Mouse (Mus musculus) liver, embryonic 14.5 days (tissue): ENCODE measurements around the gene Slc30a10. TPM values are rescaled to one million over a fixed set of nuclear protein-coding genes. Genes with fewer than 3 reads are reported as not detected.

Source experiments
- ATAC-seq: fragments of 200-750 bp; cut with Nextera tagmentation; 2 replicates; pipeline ENCODE4 v1.8.0; 2017; ENCODE audit warnings: moderate number of reproducible peaks, mild to moderate bottlenecking, moderate library complexity; ENCODE audit not compliant: insufficient read depth
- DNase-seq, 3 experiments: peaks; one replicate each; pipeline ENCODE4 v3.0.0-alpha.2; 2012 to 2013; ENCODE audit warnings: low read depth in 3 of 3, low spot score in 3 of 3
- H3K27ac ChIP-seq: fragments of 300-500 bp; sonication (generic); 2 replicates; pipeline ENCODE4 v1.5.1; 2014; ENCODE audit warnings: moderate library complexity, mild to moderate bottlenecking, control low read depth, inconsistent platforms
- H3K27me3 ChIP-seq: fragments of 300-500 bp; sonication (generic); 2 replicates; pipeline ENCODE4 v1.6.1; 2014; ENCODE audit warnings: mild to moderate bottlenecking, low read length, moderate library complexity; ENCODE audit not compliant: control insufficient read depth, insufficient read depth
- H3K36me3 ChIP-seq: fragments of 300-500 bp; sonication (generic); replicated peaks from 2 replicates; pipeline ENCODE4 v1.6.1; 2014; ENCODE audit warnings: low read depth; ENCODE audit not compliant: control insufficient read depth, insufficient read depth
- H3K4me1 ChIP-seq, 2 experiments: fragments of 200-500 bp in 1 of 2; fragments of 300-500 bp in 1 of 2; sonication (generic) in 1 of 2; replicated peaks; 2 replicates each; pipeline ENCODE4 v1.6.1; 2012 to 2014; ENCODE audit warnings: antibody characterized with exemption in 1 of 2, inconsistent platforms in 1 of 2, low read length in 1 of 2; ENCODE audit not compliant: control insufficient read depth in 2 of 2, insufficient read depth in 2 of 2
- H3K4me2 ChIP-seq: fragments of 300-500 bp; sonication (generic); 2 replicates; pipeline ENCODE4 v1.6.1; 2014; ENCODE audit warnings: low read depth, mild to moderate bottlenecking, control low read depth, moderate library complexity
- H3K4me3 ChIP-seq, 2 experiments: fragments of 200-500 bp in 1 of 2; fragments of 300-500 bp in 1 of 2; sonication (generic) in 1 of 2; 2 replicates each; pipeline ENCODE4 v1.5.1; 2012 to 2014; ENCODE audit warnings: low read depth in 2 of 2, low read length in 2 of 2, mild to moderate bottlenecking in 2 of 2, control low read depth in 1 of 2, inconsistent platforms in 1 of 2, moderate library complexity in 1 of 2; ENCODE audit not compliant: insufficient read depth in 1 of 2
- H3K9ac ChIP-seq: fragments of 300-500 bp; sonication (generic); replicated peaks from 2 replicates; pipeline ENCODE4 v1.6.1; 2014; ENCODE audit warnings: mild to moderate bottlenecking, control low read depth, moderate library complexity
- H3K9me3 ChIP-seq: fragments of 300-500 bp; sonication (generic); 2 replicates; pipeline ENCODE4 v1.6.1; 2016; ENCODE audit warnings: low read length, mixed read lengths; ENCODE audit not compliant: control insufficient read depth
- CTCF ChIP-seq: IDR thresholded peaks from 2 replicates; pipeline ENCODE4 v1.5.1; 2016; ENCODE audit warnings: antibody characterized with exemption, low read depth, control low read depth
- EP300 ChIP-seq: IDR thresholded peaks from 2 replicates; pipeline ENCODE4 v1.6.1; 2016; ENCODE audit warnings: antibody characterized with exemption, low read depth
- WGBS: fragments of 180-500 bp; shearing (Covaris S2); extraction: QIAGEN DNeasy Blood & Tissue Kit; methylation state at CpG from one replicate; pipeline ENCODE4 v1.1.7; 2014; ENCODE audit not compliant: insufficient replicate concordance; 5-methylcytosine and 5-hydroxymethylcytosine counted together
- polyA plus RNA-seq, 2 experiments: library from polyadenylated mRNA; depleted of rRNA in 1 of 2; stranded (reverse) in 1 of 2; unstranded in 1 of 2; fragments of >200 nt; fragmentation: Nextera tagmentation in 1 of 2; extraction: Ambion mirVana in 1 of 2; gene quantifications; 2 replicates each; pipeline versions ENCODE4 v1.2.1 to v1.2.3; 2012 to 2014

The Slc30a10 gene
- polyA plus RNA-seq, 2 experiments, result 13.3 to 21.2 TPM

DNA sequence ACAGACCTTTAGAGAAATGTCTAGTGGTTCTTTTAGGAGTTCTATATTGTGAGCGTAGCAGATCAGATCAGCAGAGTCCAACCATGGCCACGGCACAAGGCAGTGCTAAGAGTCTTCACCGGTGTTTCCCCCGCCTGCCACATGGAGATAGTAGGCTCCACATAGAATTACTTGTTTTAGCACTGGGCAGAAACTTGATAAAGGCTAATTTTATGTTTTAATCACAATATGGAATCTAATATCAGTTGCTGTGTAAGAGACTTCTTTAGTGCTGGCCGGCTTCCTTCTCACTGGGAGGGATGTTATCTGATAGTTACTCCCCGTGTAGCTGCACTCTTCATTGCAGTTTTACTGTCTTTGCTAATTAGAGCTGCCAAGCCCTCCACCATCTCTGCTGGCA, 21.5 kb upstream of the Slc30a10 start:
- TF ChIP-seq CTCF (no peak), EP300 (0 out of 2 replicates have a peak, but pooled peaks have one; percentile 34)
- Histone ChIP-seq H3K9me3 (no peaks in the 10 kb centered on the region), H3K36me3 (peaks cover 8% of the 10 kb centered on the region), H3K27me3 (no peaks in the 10 kb centered on the region; the same call in 1 of the 2 replicates), H3K27ac (no peak overlapping the region), H3K4me1 (peaks cover 4 to 11% of the 10 kb centered on the region in 2 experiments), H3K4me2 (0 out of 2 replicates have a peak overlapping the region, but pooled peaks have one; percentile 15), H3K9ac (peak overlapping the region; percentile 34), H3K4me3 (no peak overlapping the region)
- DNase-seq (no peak), ATAC-seq (peak; percentile 80)
- WGBS, result 17% methylated on average over 6 of the region's 6 CpGs

DNA sequence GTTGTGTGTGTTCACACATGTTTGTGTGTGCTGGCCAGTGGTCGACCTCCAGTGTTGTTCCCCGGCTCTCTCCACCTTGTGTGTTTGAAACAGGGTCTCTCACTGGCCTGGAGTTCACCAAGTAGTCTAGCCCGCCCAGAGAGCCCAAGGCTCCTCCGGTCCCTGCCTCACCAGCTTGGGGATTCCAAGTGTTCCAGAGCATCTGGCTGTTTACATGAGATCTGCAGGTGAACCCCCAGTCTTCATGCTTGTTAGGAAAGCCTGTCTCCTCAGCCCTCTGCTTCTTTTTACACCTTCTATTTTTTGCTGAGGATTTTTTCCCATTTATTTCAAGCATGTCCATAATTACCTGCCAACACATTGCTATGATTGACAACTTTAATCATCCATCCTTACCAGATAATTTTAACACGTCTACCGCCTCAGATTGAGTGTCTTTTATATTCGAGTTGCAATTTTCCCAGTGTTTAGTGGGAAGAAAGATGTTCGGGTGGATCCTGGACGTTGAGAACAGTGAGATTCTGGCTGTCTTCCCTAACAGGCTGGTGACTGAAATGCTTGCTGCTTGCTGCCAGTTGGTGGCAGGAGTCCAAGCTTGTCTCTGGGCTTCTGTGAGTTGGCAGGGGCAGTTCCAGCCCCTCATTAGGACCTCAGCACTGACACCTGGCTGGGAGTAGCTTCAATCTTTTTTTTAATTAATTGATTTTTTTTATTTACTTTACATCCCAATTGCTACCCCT, 15.6 kb upstream of the Slc30a10 start:
- H3K27me3 ChIP-seq, result no peaks in the 10 kb centered on the region; the same call in 1 of the 2 replicates
- no peak for ATAC-seq
- DNase-seq, result no peak
- H3K27ac ChIP-seq, result no peak overlapping the region
- 56% methylated on average over 9 of the region's 9 CpGs for WGBS
- no peak overlapping the region for H3K4me3 ChIP-seq
- no peaks in the 10 kb centered on the region for H3K36me3 ChIP-seq
- H3K9ac ChIP-seq, result no peak overlapping the region
- no peak overlapping the region for H3K4me2 ChIP-seq
- TF ChIP-seq EP300, result no peak
- peak; percentile 44 for TF ChIP-seq CTCF
- no peaks in the 10 kb centered on the region for H3K4me1 ChIP-seq
- H3K9me3 ChIP-seq, result no peaks in the 10 kb centered on the region

DNA sequence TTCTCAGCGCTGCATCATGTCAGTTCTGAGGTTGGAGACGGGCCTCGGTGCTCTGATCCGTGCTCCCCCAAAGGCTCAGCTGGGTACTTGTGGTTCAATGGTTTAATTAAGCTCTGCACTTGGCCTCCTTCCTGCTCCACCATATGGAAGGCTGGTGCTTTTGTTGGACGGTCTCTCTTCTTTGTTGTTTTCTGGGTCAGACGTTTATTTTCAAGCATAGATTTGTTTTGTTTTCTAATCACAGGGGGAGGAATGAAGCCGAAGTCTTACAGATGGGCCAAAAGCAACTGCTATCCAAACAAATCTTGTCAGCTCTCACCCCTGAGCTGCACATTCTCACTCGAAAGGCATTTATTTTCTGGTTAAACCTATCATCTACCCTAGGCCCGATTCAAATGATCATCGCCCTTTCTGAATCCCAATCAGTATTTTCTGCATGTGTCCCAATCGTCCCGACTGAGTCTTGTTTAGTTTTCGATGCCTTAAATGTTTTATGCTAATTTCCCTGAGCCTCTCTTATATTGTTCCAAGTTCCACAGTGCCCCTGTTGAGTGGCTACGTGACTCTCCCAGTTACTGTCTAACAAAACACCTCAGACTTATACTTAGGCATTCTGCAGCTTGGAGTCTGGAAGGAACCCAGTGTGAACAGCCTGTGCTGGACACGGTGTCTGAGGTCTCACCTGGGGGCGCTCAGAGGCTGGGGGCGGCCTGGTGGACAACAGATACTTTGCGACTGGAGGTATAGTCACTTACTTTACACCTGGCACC, 12.8 kb upstream of the Slc30a10 start:
- no peaks in the 10 kb centered on the region; the same call in 1 of the 2 replicates for H3K27me3 ChIP-seq
- H3K9ac ChIP-seq, result no peak overlapping the region
- no peak overlapping the region for H3K4me3 ChIP-seq
- H3K27ac ChIP-seq, result no peak overlapping the region
- WGBS, result 76% methylated on average over 18 of the region's 18 CpGs
- DNase-seq, result no peak
- H3K4me1 ChIP-seq, result 0 out of 4 replicates have a peak, but pooled peaks cover 0 to 3% of the 10 kb centered on the region in 2 experiments
- H3K4me2 ChIP-seq, result no peak overlapping the region
- no peaks in the 10 kb centered on the region for H3K36me3 ChIP-seq
- no peaks in the 10 kb centered on the region for H3K9me3 ChIP-seq
- no peak for TF ChIP-seq CTCF
- TF ChIP-seq EP300, result no peak
- ATAC-seq, result no peak

DNA sequence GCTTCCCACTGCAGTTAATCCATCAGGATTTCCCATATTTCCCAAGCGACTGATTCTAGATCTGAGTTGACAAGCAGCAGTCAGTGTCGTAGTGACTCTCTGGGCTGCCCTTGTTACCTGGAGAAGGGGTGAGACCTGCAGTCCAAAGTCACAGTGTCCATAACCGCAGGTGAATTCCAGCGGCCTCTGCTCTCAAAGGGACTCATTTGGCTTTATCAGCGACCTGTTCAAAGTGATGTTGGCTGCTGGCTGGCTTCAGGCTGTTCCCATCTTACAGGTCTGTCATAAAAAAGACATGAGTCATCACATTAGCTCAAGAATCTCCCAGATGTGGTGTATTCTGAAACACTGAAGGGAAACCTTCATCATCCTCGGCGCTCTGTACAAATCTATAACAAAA, 5.7 kb upstream of the Slc30a10 start:
- no peak overlapping the region for H3K27ac ChIP-seq
- ATAC-seq (no peak), DNase-seq (no peak)
- no peaks in the 10 kb centered on the region for H3K27me3 ChIP-seq
- H3K4me1 ChIP-seq, result peaks cover 41 to 43% of the 10 kb centered on the region in 2 experiments
- TF ChIP-seq CTCF (no peak), EP300 (no peak)
- H3K9ac ChIP-seq, result no peak overlapping the region
- no peak overlapping the region for H3K4me3 ChIP-seq
- H3K4me2 ChIP-seq, result no peak overlapping the region
- H3K9me3 ChIP-seq, result no peaks in the 10 kb centered on the region
- WGBS, result 75% methylated on average over 7 of the region's 7 CpGs
- no peaks in the 10 kb centered on the region for H3K36me3 ChIP-seq

DNA sequence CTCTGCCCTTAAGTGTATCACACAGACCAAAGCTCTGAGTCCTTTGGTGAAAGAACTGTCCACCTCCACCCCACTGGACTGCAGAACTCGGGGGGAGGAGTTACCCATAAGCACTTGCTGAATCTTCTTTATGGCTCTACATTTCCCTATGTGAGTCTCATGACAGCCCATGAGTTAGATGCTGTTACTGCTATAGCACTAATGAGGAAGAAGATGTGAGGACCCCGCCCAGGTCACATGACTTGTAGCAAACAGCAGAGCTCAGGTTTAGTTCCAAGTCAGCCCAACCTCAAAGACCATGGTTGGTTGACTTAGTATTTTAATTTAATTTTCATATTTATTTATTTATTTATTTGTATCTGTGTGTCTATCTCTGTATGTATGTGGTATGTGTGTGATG, 4.9 kb upstream of the Slc30a10 start:
- H3K36me3 ChIP-seq, result no peaks in the 10 kb centered on the region
- H3K27me3 ChIP-seq, result no peaks in the 10 kb centered on the region
- DNase-seq (no peak), ATAC-seq (no peak)
- no peak overlapping the region for H3K9ac ChIP-seq
- no peak overlapping the region for H3K4me2 ChIP-seq
- no peak for TF ChIP-seq CTCF
- no peak for TF ChIP-seq EP300
- 54% methylated on average over 2 of the region's 2 CpGs for WGBS
- no peak overlapping the region for H3K4me3 ChIP-seq
- no peaks in the 10 kb centered on the region for H3K9me3 ChIP-seq
- H3K4me1 ChIP-seq, result peaks cover 45 to 47% of the 10 kb centered on the region in 2 experiments
- peak overlapping the region; percentile 55 for H3K27ac ChIP-seq
